Mouse (Mus musculus) left cerebral cortex, postnatal 36 days (tissue): ENCODE data around the gene Acot12. TPM values are rescaled to one million over a fixed set of nuclear protein-coding genes. Genes with fewer than 3 reads are reported as not detected.

Experiments used
- DNase-seq, 2 experiments: peaks; one replicate each; pipeline ENCODE4 v3.0.0; 2021 to 2022; ENCODE audit warnings: low spot score in 2 of 2, mixed read lengths in 1 of 2
- intact Hi-C: fragments of 180-260 bp; cut with DNase I; formaldehyde crosslinking; loops from one replicate; pipeline ENCODE4 v1.15.1; 2025
- microRNA-seq: library from miRNA; unstranded; fragments of <30 nt; microRNA quantifications from one replicate; pipeline ENCODE4 v1.2.0, GENCODE M21; 2022
- total RNA-seq, 2 experiments: library from RNA; stranded (reverse); gene quantifications; 2 replicates each; pipeline ENCODE4 v1.2.3; 2021

The Acot12 gene
- total RNA-seq, 2 experiments from 2014 or later: 0.34 TPM; not detected in 1

GRCm38 (mm10) chr13:91809476-91809875 is 68.2 kb downstream of the Acot12 start:
- intact Hi-C loops: loop anchor here (5.0 kb wide), 1 partner anchor 528 kb away; no protein-coding TSS in a partner anchor
- DNase-seq: no peak

- DNase-seq: no peak
These were observed 73.4 kb downstream of the Acot12 start for GRCm38 (mm10) chr13:91814670-91815069.

GRCm38 (mm10) chr13:91823735-91824134 is 82.4 kb downstream of the Acot12 start:
- intact Hi-C loops: no loop called here
- no peak for DNase-seq

More at GRCm38 (mm10) chr13:91814670-91815069, 73.4 kb downstream of the Acot12 start:
- intact Hi-C loops: no loop called here

GRCm38 (mm10) chr13:91824845-91825550 is 83.7 kb downstream of the Acot12 start:
- intact Hi-C loops: no loop called here
- DNase-seq: no peak

GRCm38 (mm10) chr13:91826066-91826465 is 84.8 kb downstream of the Acot12 start:
- intact Hi-C loops: no loop called here

GRCm38 (mm10) chr13:91827876-91828275 is 86.6 kb downstream of the Acot12 start:
- intact Hi-C loops: no loop called here
- DNase-seq: no peak

More at GRCm38 (mm10) chr13:91826066-91826465, 84.8 kb downstream of the Acot12 start:
- no peak for DNase-seq

Small RNA genes lying within 50 kb of the gene (microRNA-seq; reads per million reads assigned to microRNA genes)
- not detected for gene Gm27656

Other genes starting within 250 kb of the Acot12 start
- gene Zcchc9, start 66.2 kb downstream of the Acot12 start, total RNA-seq: 10 to 100 TPM; 12.8 to 20.2 TPM
- gene Ckmt2, start 135.4 kb downstream of the Acot12 start, total RNA-seq: not detected